Mouse (Mus musculus): ENCODE results near the gene Zcchc24. TPM values are rescaled to one million over a fixed set of nuclear protein-coding genes. Genes with fewer than 3 reads are reported as not detected.

Gene Zcchc24
- 26.4 TPM for polyA plus RNA-seq (2014; fragmentation: Illumina TruSeq; extraction: RNeasy Lipid Tissue Mini Kit (QIAGEN cat#74804); ENCODE audit: insufficient read depth, low read depth, low replicate concordance)

GRCm38 (mm10) chr14:25768915-25769625 is at the start of gene Zcchc24:
TSS of gene Zcchc24 (minus strand) at chr14:25769039.

GRCm38 (mm10) chr14:25693888-25694568 is 74.8 kb downstream of the Zcchc24 start, which contains the start of gene Ppif:
TSS of gene Ppif (plus strand) at chr14:25694154.

Other genes starting within 250 kb of the Zcchc24 start
- 13.9 TPM for gene Ppif, start 74.9 kb downstream of the Zcchc24 start, polyA plus RNA-seq (2014; fragmentation: Illumina TruSeq; extraction: RNeasy Lipid Tissue Mini Kit (QIAGEN cat#74804); ENCODE audit: insufficient read depth, low read depth, low replicate concordance)
- 71.3 TPM for gene Anxa11, start 73.1 kb upstream of the Zcchc24 start, polyA plus RNA-seq (2014; fragmentation: Illumina TruSeq; extraction: RNeasy Lipid Tissue Mini Kit (QIAGEN cat#74804); ENCODE audit: insufficient read depth, low read depth, low replicate concordance)
- gene Plac9a, start 134.1 kb upstream of the Zcchc24 start, polyA plus RNA-seq (2014; fragmentation: Illumina TruSeq; extraction: RNeasy Lipid Tissue Mini Kit (QIAGEN cat#74804); ENCODE audit: insufficient read depth, low read depth, low replicate concordance) = 81.1 TPM
- 7.5 TPM for gene Tmem254a, start 158.6 kb upstream of the Zcchc24 start, polyA plus RNA-seq (2014; fragmentation: Illumina TruSeq; extraction: RNeasy Lipid Tissue Mini Kit (QIAGEN cat#74804); ENCODE audit: insufficient read depth, low read depth, low replicate concordance)
- gene Cphx1, start 169.3 kb upstream of the Zcchc24 start, polyA plus RNA-seq (2014; fragmentation: Illumina TruSeq; extraction: RNeasy Lipid Tissue Mini Kit (QIAGEN cat#74804); ENCODE audit: insufficient read depth, low read depth, low replicate concordance) = not detected
- not detected for gene Duxbl1, start 209.5 kb upstream of the Zcchc24 start, polyA plus RNA-seq (2014; fragmentation: Illumina TruSeq; extraction: RNeasy Lipid Tissue Mini Kit (QIAGEN cat#74804); ENCODE audit: insufficient read depth, low read depth, low replicate concordance)